Mouse (Mus musculus) neural tube, embryonic 14.5 days (tissue): ENCODE results near the gene Snrpd3. TPM values are rescaled to one million over a fixed set of nuclear protein-coding genes. Genes with fewer than 3 reads are reported as not detected.
A peak's percentile ranks its signal among the peaks of the same experiment; 100 is the strongest.

ENCODE experiments used
- ATAC-seq: fragments of 200-750 bp; cut with Nextera tagmentation; 2 replicates; pipeline ENCODE4 v1.8.0; 2017; ENCODE audit warnings: low read depth, mild to moderate bottlenecking, moderate TSS enrichment, moderate library complexity
- H3K27ac ChIP-seq: fragments of 300-500 bp; sonication (generic); 2 replicates; pipeline ENCODE4 v1.5.1; 2014; ENCODE audit warnings: low read depth, mild to moderate bottlenecking, control low read depth, low read length, moderate library complexity, mixed read lengths
- H3K27me3 ChIP-seq: fragments of 300-500 bp; sonication (generic); 2 replicates; pipeline ENCODE4 v1.6.1; 2014; ENCODE audit warnings: low read length; ENCODE audit not compliant: control insufficient read depth, insufficient read depth
- H3K36me3 ChIP-seq: fragments of 300-500 bp; sonication (generic); 2 replicates; pipeline ENCODE4 v1.6.1; 2014; ENCODE audit warnings: low read length, mixed read lengths; ENCODE audit not compliant: control insufficient read depth, insufficient read depth
- H3K4me1 ChIP-seq: fragments of 300-500 bp; sonication (generic); 2 replicates; pipeline ENCODE4 v1.6.1; 2014; ENCODE audit warnings: low read length; ENCODE audit not compliant: control insufficient read depth, insufficient read depth
- H3K4me2 ChIP-seq: fragments of 300-500 bp; sonication (generic); 2 replicates; pipeline ENCODE4 v1.6.1; 2014; ENCODE audit warnings: mild to moderate bottlenecking, low read depth, low read length, control low read depth
- H3K4me3 ChIP-seq: fragments of 300-500 bp; sonication (generic); 2 replicates; pipeline ENCODE4 v1.5.1; 2014; ENCODE audit warnings: low read depth, low read length, control low read depth, mixed read lengths
- H3K9ac ChIP-seq: fragments of 300-500 bp; sonication (generic); replicated peaks from 2 replicates; pipeline ENCODE4 v1.6.1; 2014; ENCODE audit warnings: low read depth, mild to moderate bottlenecking, control low read depth, low read length, mixed read lengths
- H3K9me3 ChIP-seq: fragments of 300-500 bp; sonication (generic); 2 replicates; pipeline ENCODE4 v1.6.1; 2016; ENCODE audit warnings: low read length; ENCODE audit not compliant: control insufficient read depth
- WGBS: fragments of 180-500 bp; shearing (Covaris S2); extraction: QIAGEN DNeasy Blood & Tissue Kit; methylation state at CpG from one replicate; pipeline ENCODE4 v1.1.7; 2014; 5-methylcytosine and 5-hydroxymethylcytosine counted together
- polyA plus RNA-seq: library from polyadenylated mRNA; unstranded; fragments of >200 nt; fragmentation: Nextera tagmentation; extraction: Ambion mirVana; gene quantifications from 2 replicates; pipeline ENCODE4 v1.2.1, GENCODE M21; 2014

The Snrpd3 gene
- polyA plus RNA-seq, 1 experiment from 2014 or later: 113 TPM

- WGBS: 74% methylated on average over 6 of the region's 6 CpGs
- H3K4me3 ChIP-seq: no peak overlapping the region
- no peak overlapping the region for H3K9ac ChIP-seq
- H3K4me2 ChIP-seq: no peak overlapping the region
- H3K27me3 ChIP-seq: no peaks in the 10 kb centered on the region
- peaks cover 16% of the 10 kb centered on the region for H3K4me1 ChIP-seq
- H3K27ac ChIP-seq: 0 out of 2 replicates have a peak overlapping the region, but pooled peaks have one; percentile 12
- H3K9me3 ChIP-seq: no peaks in the 10 kb centered on the region
- no peak for ATAC-seq
- H3K36me3 ChIP-seq: peaks cover 27% of the 10 kb centered on the region
These were observed 38.2 kb downstream of the Snrpd3 start for GRCm38 (mm10) chr10:75555557-75555956.

DNA sequence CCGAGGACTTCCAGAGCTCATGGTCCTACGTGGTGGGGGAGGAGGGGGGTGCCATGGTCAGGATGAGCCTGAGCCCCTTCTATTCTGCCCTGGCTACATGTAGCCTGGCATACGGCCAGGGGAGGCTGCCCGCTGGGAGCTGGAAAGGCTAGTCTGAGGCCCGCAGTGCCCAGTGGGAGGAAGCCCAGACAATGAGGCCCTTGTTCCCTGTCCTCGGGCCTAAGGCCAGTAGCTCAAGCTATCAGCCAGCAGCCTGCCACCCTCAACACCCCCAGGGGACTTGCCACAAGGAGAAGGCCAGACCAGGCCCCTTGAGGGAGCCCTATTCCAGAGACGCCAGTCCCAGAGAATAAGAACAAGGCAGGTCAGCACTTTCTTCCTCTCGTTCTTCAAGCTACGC is 38.7 kb downstream of the Snrpd3 start:
- Histone ChIP-seq H3K27me3 (no peaks in the 10 kb centered on the region), H3K27ac (peak overlapping the region; percentile 11; the same call in 1 of the 2 replicates), H3K9me3 (no peaks in the 10 kb centered on the region), H3K9ac (no peak overlapping the region), H3K4me2 (no peak overlapping the region), H3K4me3 (no peak overlapping the region), H3K4me1 (peaks cover 21% of the 10 kb centered on the region), H3K36me3 (peaks cover 27% of the 10 kb centered on the region)
- ATAC-seq: peak; percentile 60; the same call in 1 of the 2 replicates
- 33% methylated on average over 9 of the region's 9 CpGs for WGBS

DNA sequence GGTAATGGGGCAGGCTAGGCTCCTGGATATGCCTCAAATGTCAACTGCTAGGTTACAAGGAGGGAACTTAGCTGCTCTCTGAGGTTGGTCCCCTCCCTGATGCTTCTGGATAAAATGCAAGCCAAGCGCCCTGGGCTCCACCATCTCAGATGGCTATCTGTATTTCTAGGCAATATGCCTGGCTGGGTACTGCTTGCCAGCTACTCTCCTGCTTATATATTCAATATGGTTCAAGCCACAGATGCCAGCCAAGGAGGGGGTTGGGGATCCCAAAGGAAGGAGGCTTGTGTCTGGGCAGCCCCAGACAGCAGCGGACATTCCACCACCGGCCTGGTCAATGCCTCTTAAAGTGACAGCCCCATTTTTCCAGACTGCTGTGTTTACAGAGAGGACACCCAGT is 41.2 kb downstream of the Snrpd3 start:
- Histone ChIP-seq H3K36me3 (peaks cover 23% of the 10 kb centered on the region), H3K9ac (peak overlapping the region; percentile 93), H3K9me3 (no peaks in the 10 kb centered on the region), H3K27me3 (no peaks in the 10 kb centered on the region), H3K4me3 (peak overlapping the region; percentile 68), H3K4me1 (peaks cover 22% of the 10 kb centered on the region), H3K4me2 (peak overlapping the region; percentile 90), H3K27ac (peak overlapping the region; percentile 96)
- WGBS: 23% methylated on average over 3 of the region's 3 CpGs
- ATAC-seq: peak; percentile 18; the same call in 1 of the 2 replicates

DNA sequence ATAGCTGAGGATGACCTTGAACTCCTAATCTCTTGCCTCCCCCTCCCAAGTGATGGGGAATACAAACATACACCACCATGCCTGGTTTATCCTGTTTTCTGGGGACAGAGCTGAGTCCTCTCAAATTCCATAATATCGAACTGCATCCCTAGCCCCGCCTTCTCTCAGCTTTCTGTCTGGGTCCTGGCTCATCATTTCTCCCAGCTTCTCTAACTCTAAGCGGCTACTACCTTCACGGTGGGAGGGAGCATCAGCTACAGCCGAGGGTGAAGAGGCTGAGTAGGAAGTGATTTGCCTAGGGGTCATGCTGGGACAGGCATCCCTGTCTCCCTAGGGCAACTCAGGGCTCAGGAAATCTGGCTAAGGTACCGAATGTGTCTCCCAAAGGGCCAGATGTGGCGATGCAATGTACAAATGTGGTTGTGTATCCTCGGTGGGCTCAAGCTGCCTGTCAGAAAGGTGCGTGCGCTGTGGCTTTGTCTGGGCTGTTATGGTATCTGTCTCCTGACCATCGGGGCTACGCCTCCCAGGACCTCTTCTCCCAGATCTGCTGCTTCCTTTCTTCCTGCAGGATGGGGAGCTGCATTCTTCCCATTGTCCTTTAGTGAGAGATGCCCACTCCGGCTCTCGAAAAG is 41.8 kb downstream of the Snrpd3 start:
- Histone ChIP-seq H3K4me2 (peak overlapping the region; percentile 90), H3K9ac (peak overlapping the region; percentile 93), H3K36me3 (peaks cover 17% of the 10 kb centered on the region), H3K27me3 (no peaks in the 10 kb centered on the region), H3K4me3 (peak overlapping the region; percentile 68), H3K27ac (peak overlapping the region; percentile 96), H3K9me3 (no peaks in the 10 kb centered on the region), H3K4me1 (peaks cover 22% of the 10 kb centered on the region)
- peak; percentile 14 for ATAC-seq
- WGBS: 2% methylated on average over 14 of the region's 14 CpGs

GRCm38 (mm10) chr10:75559676-75560548 is 42.6 kb downstream of the Snrpd3 start, which contains the start of gene Lrrc75b:
Lrrc75b (minus strand) TSS chr10:75560330.
- under 1% methylated on average over 56 of the region's 75 CpGs for WGBS
- Histone ChIP-seq H3K9ac (peak within 1 kb of the TSS; percentile 93), H3K9me3 (no peaks in the 10 kb centered on the region), H3K4me2 (peak within 1 kb of the TSS; percentile 90), H3K4me1 (peaks cover 22% of the 10 kb centered on the region), H3K27ac (peak within 1 kb of the TSS; percentile 96), H3K4me3 (peak within 1 kb of the TSS; percentile 68), H3K36me3 (peaks cover 11% of the 10 kb centered on the region), H3K27me3 (no peaks in the 10 kb centered on the region)
- peak; percentile 54 for ATAC-seq

- H3K4me1 ChIP-seq: peaks cover 22% of the 10 kb centered on the region
- WGBS: 11% methylated on average over 6 of the region's 6 CpGs
- no peaks in the 10 kb centered on the region for H3K27me3 ChIP-seq
- H3K36me3 ChIP-seq: peaks cover 5% of the 10 kb centered on the region
- H3K27ac ChIP-seq: peak overlapping the region; percentile 96
- no peaks in the 10 kb centered on the region for H3K9me3 ChIP-seq
- H3K4me3 ChIP-seq: peak overlapping the region; percentile 68
- H3K9ac ChIP-seq: peak overlapping the region; percentile 93
- ATAC-seq: peak; percentile 18
- H3K4me2 ChIP-seq: peak overlapping the region; percentile 90
These were observed 43.2 kb downstream of the Snrpd3 start for GRCm38 (mm10) chr10:75560549-75560899.

- Histone ChIP-seq H3K4me3 (peak within 1 kb of the TSS; percentile 68), H3K36me3 (no peaks in the 10 kb centered on the region; the same call in 1 of the 2 replicates), H3K9ac (peak within 1 kb of the TSS; percentile 93), H3K4me2 (peak within 1 kb of the TSS; percentile 90), H3K27ac (peak within 1 kb of the TSS; percentile 96), H3K9me3 (no peaks in the 10 kb centered on the region), H3K4me1 (peaks cover 22% of the 10 kb centered on the region), H3K27me3 (no peaks in the 10 kb centered on the region)
- 57% methylated on average over 10 of the region's 10 CpGs for WGBS
- ATAC-seq: no peak
These were observed 43.8 kb downstream of the Snrpd3 start, which contains the start of gene Ggt1 for GRCm38 (mm10) chr10:75561071-75561654. Ggt1 (plus strand) TSS chr10:75561604.

GRCm38 (mm10) chr10:75562596-75562995 is 45.2 kb downstream of the Snrpd3 start:
- ATAC-seq: no peak
- Histone ChIP-seq H3K36me3 (no peaks in the 10 kb centered on the region), H3K4me1 (peaks cover 17% of the 10 kb centered on the region), H3K4me2 (no peak overlapping the region), H3K9ac (no peak overlapping the region), H3K27me3 (no peaks in the 10 kb centered on the region), H3K4me3 (no peak overlapping the region), H3K27ac (no peak overlapping the region), H3K9me3 (no peaks in the 10 kb centered on the region)
- WGBS: 83% methylated on average over 8 of the region's 8 CpGs
